Mouse (Mus musculus): ENCODE measurements around the gene Atf5.

Atf5 gene

GRCm38 (mm10) chr7:44839491-44840191, 23.2 kb upstream of the Atf5 start:
- no peaks in the 10 kb centered on the region for H3K27me3 ChIP-seq (ENCODE audit: control insufficient read depth, insufficient read depth, low read length, poor library complexity, severe bottlenecking)
- H3K36me3 ChIP-seq (ENCODE audit: control insufficient read depth, insufficient read depth, low read length, poor library complexity, severe bottlenecking), result peaks cover 13% of the 10 kb centered on the region
- DNase-seq (ENCODE audit: low read depth, low spot score), result peak; percentile 82

- no peak for DNase-seq (ENCODE audit: low read depth, low spot score)
- H3K36me3 ChIP-seq (ENCODE audit: control insufficient read depth, insufficient read depth, low read length, poor library complexity, severe bottlenecking), result peaks cover 9% of the 10 kb centered on the region
- H3K27me3 ChIP-seq (ENCODE audit: control insufficient read depth, insufficient read depth, low read length, poor library complexity, severe bottlenecking), result no peaks in the 10 kb centered on the region
These were observed 22.7 kb upstream of the Atf5 start for GRCm38 (mm10) chr7:44839171-44839490.

- Histone ChIP-seq H3K27me3 (ENCODE audit: control insufficient read depth, insufficient read depth, low read length, poor library complexity, severe bottlenecking) (no peaks in the 10 kb centered on the region), H3K36me3 (ENCODE audit: control insufficient read depth, insufficient read depth, low read length, poor library complexity, severe bottlenecking) (peaks cover 4% of the 10 kb centered on the region)
- DNase-seq (ENCODE audit: low read depth, low spot score), result no peak
These were observed 21.6 kb upstream of the Atf5 start for GRCm38 (mm10) chr7:44838073-44838472.

GRCm38 (mm10) chr7:44836423-44837053, 20.1 kb upstream of the Atf5 start:
- DNase-seq (ENCODE audit: low read depth, low spot score), result peak; percentile 33
- Histone ChIP-seq H3K27me3 (ENCODE audit: control insufficient read depth, insufficient read depth, low read length, poor library complexity, severe bottlenecking) (no peaks in the 10 kb centered on the region), H3K36me3 (ENCODE audit: control insufficient read depth, insufficient read depth, low read length, poor library complexity, severe bottlenecking) (no peaks in the 10 kb centered on the region; the same call in none of the 2 replicates)

GRCm38 (mm10) chr7:44836016-44836404, 19.6 kb upstream of the Atf5 start:
- H3K27me3 ChIP-seq (ENCODE audit: control insufficient read depth, insufficient read depth, low read length, poor library complexity, severe bottlenecking), result no peaks in the 10 kb centered on the region
- peaks cover under 1% of the 10 kb centered on the region for H3K36me3 ChIP-seq (ENCODE audit: control insufficient read depth, insufficient read depth, low read length, poor library complexity, severe bottlenecking)
- DNase-seq (ENCODE audit: low read depth, low spot score), result peak; percentile 83

- Histone ChIP-seq H3K27me3 (ENCODE audit: control insufficient read depth, insufficient read depth, low read length, poor library complexity, severe bottlenecking) (no peaks in the 10 kb centered on the region), H3K36me3 (ENCODE audit: control insufficient read depth, insufficient read depth, low read length, poor library complexity, severe bottlenecking) (peaks cover 3% of the 10 kb centered on the region)
- peak; percentile 72 for DNase-seq (ENCODE audit: low read depth, low spot score)
These were observed 19.0 kb upstream of the Atf5 start for GRCm38 (mm10) chr7:44835373-44836015.

GRCm38 (mm10) chr7:44832763-44833162, 16.3 kb upstream of the Atf5 start:
- DNase-seq (ENCODE audit: low read depth, low spot score), result no peak
- Histone ChIP-seq H3K27me3 (ENCODE audit: control insufficient read depth, insufficient read depth, low read length, poor library complexity, severe bottlenecking) (no peaks in the 10 kb centered on the region), H3K36me3 (ENCODE audit: control insufficient read depth, insufficient read depth, low read length, poor library complexity, severe bottlenecking) (peaks cover 5% of the 10 kb centered on the region)

- no peak for DNase-seq (ENCODE audit: low read depth, low spot score)
- H3K27me3 ChIP-seq (ENCODE audit: control insufficient read depth, insufficient read depth, low read length, poor library complexity, severe bottlenecking), result no peaks in the 10 kb centered on the region
- H3K36me3 ChIP-seq (ENCODE audit: control insufficient read depth, insufficient read depth, low read length, poor library complexity, severe bottlenecking), result peaks cover 5% of the 10 kb centered on the region
These were observed 12.2 kb upstream of the Atf5 start for GRCm38 (mm10) chr7:44828706-44829105.

GRCm38 (mm10) chr7:44826771-44827170, 10.3 kb upstream of the Atf5 start:
- H3K27me3 ChIP-seq (ENCODE audit: control insufficient read depth, insufficient read depth, low read length, poor library complexity, severe bottlenecking), result no peaks in the 10 kb centered on the region
- no peak for DNase-seq (ENCODE audit: low read depth, low spot score)
- H3K36me3 ChIP-seq (ENCODE audit: control insufficient read depth, insufficient read depth, low read length, poor library complexity, severe bottlenecking), result peaks cover 5% of the 10 kb centered on the region

GRCm38 (mm10) chr7:44824872-44825271, 8.4 kb upstream of the Atf5 start:
- Histone ChIP-seq H3K27me3 (ENCODE audit: control insufficient read depth, insufficient read depth, low read length, poor library complexity, severe bottlenecking) (no peaks in the 10 kb centered on the region), H3K36me3 (ENCODE audit: control insufficient read depth, insufficient read depth, low read length, poor library complexity, severe bottlenecking) (no peaks in the 10 kb centered on the region; the same call in 1 of the 2 replicates)
- peak; percentile 89 for DNase-seq (ENCODE audit: low read depth, low spot score)

- no peaks in the 10 kb centered on the region for H3K36me3 ChIP-seq (ENCODE audit: control insufficient read depth, insufficient read depth, low read length, poor library complexity, severe bottlenecking)
- H3K27me3 ChIP-seq (ENCODE audit: control insufficient read depth, insufficient read depth, low read length, poor library complexity, severe bottlenecking), result no peaks in the 10 kb centered on the region
- DNase-seq (ENCODE audit: low read depth, low spot score), result peak; percentile 64
These were observed 7.0 kb upstream of the Atf5 start for GRCm38 (mm10) chr7:44823409-44823808.

- peak; percentile 57 for DNase-seq (ENCODE audit: low read depth, low spot score)
- no peaks in the 10 kb centered on the region for H3K36me3 ChIP-seq (ENCODE audit: control insufficient read depth, insufficient read depth, low read length, poor library complexity, severe bottlenecking)
- no peaks in the 10 kb centered on the region for H3K27me3 ChIP-seq (ENCODE audit: control insufficient read depth, insufficient read depth, low read length, poor library complexity, severe bottlenecking)
These were observed 5.4 kb upstream of the Atf5 start for GRCm38 (mm10) chr7:44821666-44822448.

GRCm38 (mm10) chr7:44820525-44820924, 4.1 kb upstream of the Atf5 start:
- no peaks in the 10 kb centered on the region for H3K27me3 ChIP-seq (ENCODE audit: control insufficient read depth, insufficient read depth, low read length, poor library complexity, severe bottlenecking)
- no peaks in the 10 kb centered on the region for H3K36me3 ChIP-seq (ENCODE audit: control insufficient read depth, insufficient read depth, low read length, poor library complexity, severe bottlenecking)
- DNase-seq (ENCODE audit: low read depth, low spot score), result no peak

- Histone ChIP-seq H3K27me3 (ENCODE audit: control insufficient read depth, insufficient read depth, low read length, poor library complexity, severe bottlenecking) (no peaks in the 10 kb centered on the region), H3K36me3 (ENCODE audit: control insufficient read depth, insufficient read depth, low read length, poor library complexity, severe bottlenecking) (no peaks in the 10 kb centered on the region)
- no peak for DNase-seq (ENCODE audit: low read depth, low spot score)
These were observed 3.4 kb upstream of the Atf5 start for GRCm38 (mm10) chr7:44819863-44820262.

- Histone ChIP-seq H3K27me3 (ENCODE audit: control insufficient read depth, insufficient read depth, low read length, poor library complexity, severe bottlenecking) (no peaks in the 10 kb centered on the region), H3K36me3 (ENCODE audit: control insufficient read depth, insufficient read depth, low read length, poor library complexity, severe bottlenecking) (no peaks in the 10 kb centered on the region)
- DNase-seq (ENCODE audit: low read depth, low spot score), result no peak
These were observed 2.9 kb upstream of the Atf5 start for GRCm38 (mm10) chr7:44819391-44819790.
